In the genomic region with DNA sequence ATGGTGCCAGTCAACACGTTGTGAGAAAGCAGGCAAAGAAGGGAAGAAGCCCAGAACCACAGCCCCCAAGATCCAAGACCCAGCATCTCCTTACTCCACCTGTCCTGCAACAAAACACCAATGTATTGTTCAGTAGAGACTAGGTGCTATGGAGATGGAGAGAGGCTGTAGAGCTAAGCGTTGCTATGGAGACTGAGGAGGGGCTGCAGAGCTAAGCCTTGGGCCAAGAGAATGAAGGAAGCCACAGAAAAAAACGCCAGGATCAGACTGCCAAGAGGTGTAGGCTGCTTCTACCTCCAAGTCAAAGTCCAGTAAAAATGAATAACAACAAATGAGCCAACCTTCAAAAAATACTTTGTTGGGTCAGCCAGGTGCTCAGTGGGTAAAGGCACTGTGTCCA, we compare ENCODE assay signal across 16 mouse cellular contexts. TPM values are rescaled to one million over a fixed set of nuclear protein-coding genes. Genes with fewer than 3 reads are reported as not detected.
"Had no signal": no experiment of that assay in that cellular context is flagged by ENCODE, and none has a peak within 500 bp of the region (broad histone marks: within the 10 kb centered on the region; RNA-seq: fewer than 3 reads in every experiment).

No protein-coding gene starts in this region.

RNA-seq across cellular contexts. Expression of a gene that starts 4.9 kb away (rescaled TPM):
- polyA plus RNA-seq: heart, embryonic 10.5 days; heart, embryonic 12.5 days; heart, embryonic 14.5 days; hindbrain, embryonic 10.5 days; hindbrain, embryonic 12.5 days; hindbrain, embryonic 14.5 days; hindbrain, embryonic 16.5 days; intestine, embryonic 14.5 days; kidney, embryonic 14.5 days; kidney, embryonic 16.5 days; limb, embryonic 10.5 days; limb, embryonic 12.5 days; limb, embryonic 14.5 days; liver, embryonic 12.5 days; liver, embryonic 14.5 days had no signal

RNA-seq across cellular contexts. Expression of a gene that starts 12.7 kb away (rescaled TPM):
- polyA plus RNA-seq: gonadal fat pad, adult 2 months; heart, embryonic 10.5 days; heart, embryonic 12.5 days; heart, embryonic 14.5 days; hindbrain, embryonic 10.5 days; hindbrain, embryonic 12.5 days; hindbrain, embryonic 14.5 days; hindbrain, embryonic 16.5 days; intestine, embryonic 14.5 days; kidney, embryonic 14.5 days; kidney, embryonic 16.5 days; limb, embryonic 10.5 days; limb, embryonic 12.5 days; limb, embryonic 14.5 days; liver, embryonic 12.5 days; liver, embryonic 14.5 days had no signal

RNA-seq across cellular contexts. Expression of a gene that starts 51.8 kb away (rescaled TPM):
- polyA plus RNA-seq: heart, embryonic 12.5 days; heart, embryonic 14.5 days; hindbrain, embryonic 12.5 days; hindbrain, embryonic 14.5 days; hindbrain, embryonic 16.5 days; intestine, embryonic 14.5 days; kidney, embryonic 14.5 days; limb, embryonic 10.5 days; limb, embryonic 12.5 days; limb, embryonic 14.5 days; liver, embryonic 12.5 days; liver, embryonic 14.5 days had no signal

RNA-seq across cellular contexts. Expression of a gene that starts 58.4 kb away (rescaled TPM):
- polyA plus RNA-seq: heart, embryonic 10.5 days; heart, embryonic 12.5 days; heart, embryonic 14.5 days; hindbrain, embryonic 10.5 days; hindbrain, embryonic 12.5 days; hindbrain, embryonic 16.5 days; intestine, embryonic 14.5 days; kidney, embryonic 14.5 days; kidney, embryonic 16.5 days; limb, embryonic 10.5 days; limb, embryonic 12.5 days; liver, embryonic 12.5 days had no signal
